Mouse (Mus musculus): ENCODE measurements at regions not wholly inside any gene's neighbourhood (a gene's known extent, or its start where the extent isn't known, plus 50 kb on each side); places are given as distances from the start of the nearest gene placed in this dataset.
"Not testable (repeated sequence)": the region's sequence is repeated elsewhere in the genome, so short reads cannot be mapped to it uniquely, and the experiment has no call there.

- H3K4me2 ChIP-seq; H3K27me3 ChIP-seq; H3K4me1 ChIP-seq (replicated peaks); H3K9me3 ChIP-seq (replicated peaks); H3K9ac ChIP-seq; H3K4me3 ChIP-seq (replicated peaks); H3K27ac ChIP-seq (replicated peaks); H3K36me3 ChIP-seq (replicated peaks); ATAC-seq (ENCODE audit: insufficient read depth): not testable (repeated sequence)
- 45% methylated on average over 1 of the region's 1 CpGs for WGBS (ENCODE audit: insufficient replicate concordance)
Measured at GRCm38 (mm10) chr10:38704762-38705130, 116.8 kb downstream of the Rfpl4b start.

- H3K4me2 ChIP-seq: no peak overlapping the region
- H3K9ac ChIP-seq: no peak overlapping the region
- no peaks in the 10 kb centered on the region for H3K9me3 ChIP-seq (replicated peaks)
- H3K4me3 ChIP-seq (replicated peaks): no peak overlapping the region
- no peak overlapping the region for H3K27ac ChIP-seq (replicated peaks)
- no peak for ATAC-seq (ENCODE audit: insufficient read depth)
- WGBS (ENCODE audit: insufficient replicate concordance): 61% methylated on average over 4 of the region's 4 CpGs
- no peaks in the 10 kb centered on the region for H3K4me1 ChIP-seq (replicated peaks)
- H3K36me3 ChIP-seq (replicated peaks): no peaks in the 10 kb centered on the region
- no peaks in the 10 kb centered on the region for H3K27me3 ChIP-seq
Measured at GRCm38 (mm10) chr10:38703954-38704761, 117.4 kb downstream of the Rfpl4b start.

GRCm38 (mm10) chr10:38677453-38677852 is 144.1 kb downstream of the Rfpl4b start:
- WGBS (ENCODE audit: insufficient replicate concordance): 44% methylated on average over 2 of the region's 2 CpGs
- H3K4me2 ChIP-seq: no peak overlapping the region
- no peaks in the 10 kb centered on the region for H3K36me3 ChIP-seq (replicated peaks)
- no peaks in the 10 kb centered on the region for H3K27me3 ChIP-seq
- no peaks in the 10 kb centered on the region for H3K4me1 ChIP-seq (replicated peaks)
- no peaks in the 10 kb centered on the region for H3K9me3 ChIP-seq (replicated peaks)
- H3K9ac ChIP-seq: no peak overlapping the region
- H3K4me3 ChIP-seq (replicated peaks): no peak overlapping the region
- no peak for ATAC-seq (ENCODE audit: insufficient read depth)
- no peak overlapping the region for H3K27ac ChIP-seq (replicated peaks)

GRCm38 (mm10) chr10:38668610-38669009 is 153.0 kb downstream of the Rfpl4b start:
- no peak overlapping the region for H3K9ac ChIP-seq
- H3K9me3 ChIP-seq (replicated peaks): no peaks in the 10 kb centered on the region
- no peaks in the 10 kb centered on the region for H3K4me1 ChIP-seq (replicated peaks)
- H3K36me3 ChIP-seq (replicated peaks): no peaks in the 10 kb centered on the region
- no peak for ATAC-seq (ENCODE audit: insufficient read depth)
- H3K27me3 ChIP-seq: no peaks in the 10 kb centered on the region
- H3K27ac ChIP-seq (replicated peaks): no peak overlapping the region
- H3K4me3 ChIP-seq (replicated peaks): no peak overlapping the region
- no peak overlapping the region for H3K4me2 ChIP-seq

- H3K4me2 ChIP-seq: no peak overlapping the region
- H3K27ac ChIP-seq (replicated peaks): no peak overlapping the region
- no peaks in the 10 kb centered on the region for H3K27me3 ChIP-seq
- no peak for ATAC-seq (ENCODE audit: insufficient read depth)
- H3K4me3 ChIP-seq (replicated peaks): no peak overlapping the region
- no peaks in the 10 kb centered on the region for H3K36me3 ChIP-seq (replicated peaks)
- no peak overlapping the region for H3K9ac ChIP-seq
- H3K9me3 ChIP-seq (replicated peaks): no peaks in the 10 kb centered on the region
- no peaks in the 10 kb centered on the region for H3K4me1 ChIP-seq (replicated peaks)
Measured at GRCm38 (mm10) chr10:38667841-38668240, 153.7 kb downstream of the Rfpl4b start.

- WGBS (ENCODE audit: insufficient replicate concordance): 40% methylated on average over 1 of the region's 1 CpGs
- Histone ChIP-seq H3K9ac (no peak overlapping the region), H3K27me3 (no peaks in the 10 kb centered on the region), H3K27ac (replicated peaks) (no peak overlapping the region), H3K4me1 (replicated peaks) (no peaks in the 10 kb centered on the region), H3K9me3 (replicated peaks) (no peaks in the 10 kb centered on the region), H3K4me2 (no peak overlapping the region), H3K4me3 (replicated peaks) (no peak overlapping the region), H3K36me3 (replicated peaks) (no peaks in the 10 kb centered on the region)
- ATAC-seq (ENCODE audit: insufficient read depth): no peak
Measured at GRCm38 (mm10) chr10:38635695-38636094, 185.9 kb downstream of the Rfpl4b start.

- Histone ChIP-seq H3K36me3 (replicated peaks) (no peaks in the 10 kb centered on the region), H3K27me3 (no peaks in the 10 kb centered on the region), H3K27ac (replicated peaks) (no peak overlapping the region), H3K4me2 (no peak overlapping the region), H3K4me1 (replicated peaks) (no peaks in the 10 kb centered on the region), H3K9ac (no peak overlapping the region), H3K4me3 (replicated peaks) (no peak overlapping the region), H3K9me3 (replicated peaks) (no peaks in the 10 kb centered on the region)
- ATAC-seq (ENCODE audit: insufficient read depth): no peak
- 42% methylated on average over 4 of the region's 4 CpGs for WGBS (ENCODE audit: insufficient replicate concordance)
Measured at GRCm38 (mm10) chr10:38629907-38630505, 191.6 kb downstream of the Rfpl4b start.

- 72% methylated on average over 1 of the region's 1 CpGs for WGBS (ENCODE audit: insufficient replicate concordance)
- H3K4me1 ChIP-seq (replicated peaks): no peaks in the 10 kb centered on the region
- ATAC-seq (ENCODE audit: insufficient read depth): no peak
Measured at GRCm38 (mm10) chr10:38623399-38623798, 198.2 kb downstream of the Rfpl4b start.

GRCm38 (mm10) chr10:38609606-38610510 is 211.7 kb downstream of the Rfpl4b start:
- no peak overlapping the region for H3K4me3 ChIP-seq (replicated peaks)
- H3K27me3 ChIP-seq: no peaks in the 10 kb centered on the region
- no peaks in the 10 kb centered on the region for H3K36me3 ChIP-seq (replicated peaks)
- H3K4me2 ChIP-seq: no peak overlapping the region
- ATAC-seq (ENCODE audit: insufficient read depth): no peak
- H3K4me1 ChIP-seq (replicated peaks): no peaks in the 10 kb centered on the region
- H3K9me3 ChIP-seq (replicated peaks): no peaks in the 10 kb centered on the region
- 52% methylated on average over 5 of the region's 5 CpGs for WGBS (ENCODE audit: insufficient replicate concordance)
- H3K9ac ChIP-seq: no peak overlapping the region
- H3K27ac ChIP-seq (replicated peaks): no peak overlapping the region

More at GRCm38 (mm10) chr10:38623399-38623798, 198.2 kb downstream of the Rfpl4b start:
- no peak overlapping the region for H3K4me2 ChIP-seq
- H3K9ac ChIP-seq: no peak overlapping the region
- H3K9me3 ChIP-seq (replicated peaks): no peaks in the 10 kb centered on the region
- H3K27me3 ChIP-seq: no peaks in the 10 kb centered on the region
- no peak overlapping the region for H3K27ac ChIP-seq (replicated peaks)
- H3K4me3 ChIP-seq (replicated peaks): no peak overlapping the region
- no peaks in the 10 kb centered on the region for H3K36me3 ChIP-seq (replicated peaks)

- Histone ChIP-seq H3K27ac (replicated peaks) (no peak overlapping the region), H3K9me3 (replicated peaks) (no peaks in the 10 kb centered on the region), H3K9ac (no peak overlapping the region), H3K4me2 (no peak overlapping the region), H3K36me3 (replicated peaks) (no peaks in the 10 kb centered on the region), H3K4me1 (replicated peaks) (no peaks in the 10 kb centered on the region), H3K27me3 (no peaks in the 10 kb centered on the region), H3K4me3 (replicated peaks) (no peak overlapping the region)
- 50% methylated on average over 2 of the region's 2 CpGs for WGBS (ENCODE audit: insufficient replicate concordance)
- no peak for ATAC-seq (ENCODE audit: insufficient read depth)
Measured at GRCm38 (mm10) chr10:38586061-38586460, 235.5 kb downstream of the Rfpl4b start.

GRCm38 (mm10) chr10:38575726-38576125 is 245.9 kb downstream of the Rfpl4b start:
- no peak for ATAC-seq (ENCODE audit: insufficient read depth)
- H3K9me3 ChIP-seq (replicated peaks): no peaks in the 10 kb centered on the region
- H3K9ac ChIP-seq: no peak overlapping the region
- H3K4me1 ChIP-seq (replicated peaks): no peaks in the 10 kb centered on the region
- no peak overlapping the region for H3K4me2 ChIP-seq
- WGBS (ENCODE audit: insufficient replicate concordance): 35% methylated on average over 1 of the region's 1 CpGs
- no peaks in the 10 kb centered on the region for H3K36me3 ChIP-seq (replicated peaks)
- H3K27me3 ChIP-seq: no peaks in the 10 kb centered on the region
- H3K27ac ChIP-seq (replicated peaks): no peak overlapping the region
- no peak overlapping the region for H3K4me3 ChIP-seq (replicated peaks)

Data from liver, embryonic 15.5 days (tissue).